Mouse (Mus musculus) MEL (cell line): ENCODE measurements around the gene Tdrd7. TPM values are rescaled to one million over a fixed set of nuclear protein-coding genes. Genes with fewer than 3 reads are reported as not detected.

ENCODE experiments used
- DNase-seq: peaks from one replicate; pipeline ENCODE4 v3.0.0; 2011; ENCODE audit warnings: low read depth, low spot score
- H3K27ac ChIP-seq: 2 replicates; pipeline ENCODE4 v1.5.1; 2012; ENCODE audit warnings: low read depth, mild to moderate bottlenecking, control low read depth, low read length, moderate library complexity; ENCODE audit not compliant: control insufficient read depth
- H3K27me3 ChIP-seq, 2 experiments: fragments of 150-350 bp in 1 of 2; sonication (generic) in 1 of 2; 2 replicates each; pipeline ENCODE4 v1.6.1; 2012; ENCODE audit warnings: low read length in 2 of 2, mild to moderate bottlenecking in 2 of 2, improper control_type of control experiment in 1 of 2, moderate library complexity in 1 of 2; ENCODE audit not compliant: insufficient read depth in 2 of 2, control insufficient read depth in 1 of 2
- H3K36me3 ChIP-seq, 2 experiments: 2 replicates each; pipeline ENCODE4 v1.6.1; 2012 to 2014; ENCODE audit warnings: low read length in 2 of 2, improper control_type of control experiment in 1 of 2, inconsistent platforms in 1 of 2, mild to moderate bottlenecking in 1 of 2; ENCODE audit not compliant: insufficient read depth in 2 of 2, control insufficient read depth in 1 of 2
- H3K4me1 ChIP-seq, 2 experiments: fragments of 150-350 bp in 1 of 2; sonication (generic) in 1 of 2; 2 replicates each; pipeline ENCODE4 v1.6.1; 2012; ENCODE audit warnings: low read length in 2 of 2, improper control_type of control experiment in 1 of 2, mild to moderate bottlenecking in 1 of 2; ENCODE audit not compliant: insufficient read depth in 2 of 2, control insufficient read depth in 1 of 2
- H3K4me3 ChIP-seq, 2 experiments: fragments of 150-350 bp in 1 of 2; sonication (generic) in 1 of 2; 2 replicates each; pipeline ENCODE4 v1.5.1; 2012; ENCODE audit warnings: low read depth in 2 of 2, low read length in 2 of 2, mild to moderate bottlenecking in 2 of 2, moderate library complexity in 2 of 2, control low read depth in 1 of 2, improper control_type of control experiment in 1 of 2; ENCODE audit not compliant: control insufficient read depth in 1 of 2, insufficient read depth in 1 of 2
- H3K79me2 ChIP-seq: 2 replicates; pipeline ENCODE4 v1.6.1; 2012; ENCODE audit warnings: mild to moderate bottlenecking, low read length, moderate library complexity; ENCODE audit not compliant: control insufficient read depth, poor library complexity, insufficient read depth
- H3K9ac ChIP-seq: 2 replicates; pipeline ENCODE4 v1.6.1; 2012; ENCODE audit warnings: low read depth, mild to moderate bottlenecking, control low read depth, low read length, moderate library complexity; ENCODE audit not compliant: control insufficient read depth, poor library complexity, severe bottlenecking
- H3K9me3 ChIP-seq: fragments of 150-350 bp; sonication (generic); replicated peaks from 2 replicates; pipeline ENCODE4 v1.6.1; 2012; ENCODE audit warnings: mild to moderate bottlenecking, low read length, improper control_type of control experiment, moderate library complexity; ENCODE audit not compliant: insufficient read depth
- BHLHE40 ChIP-seq: IDR thresholded peaks from 2 replicates; pipeline ENCODE4 v1.6.1; 2012; ENCODE audit warnings: low read depth, mild to moderate bottlenecking, inconsistent platforms, low read length, improper control_type of control experiment, borderline replicate concordance
- CHD1 ChIP-seq: IDR thresholded peaks from 2 replicates; pipeline ENCODE4 v1.6.1; 2012; ENCODE audit warnings: low read depth, mild to moderate bottlenecking, inconsistent platforms, low read length, improper control_type of control experiment
- CHD2 ChIP-seq: IDR thresholded peaks from 2 replicates; pipeline ENCODE4 v1.6.1; 2011; ENCODE audit warnings: low read length, improper control_type of control experiment
- CTCF ChIP-seq, 3 experiments: IDR thresholded peaks in 2 of 3; conservative IDR thresholded peaks in 1 of 3; 2 replicates each; pipeline ENCODE4 v1.5.1; 2011 to 2012; ENCODE audit warnings: low read length in 3 of 3, low read depth in 2 of 3, mild to moderate bottlenecking in 2 of 3, improper control_type of control experiment in 1 of 3, inconsistent platforms in 1 of 3, mixed read lengths in 1 of 3, moderate library complexity in 1 of 3; ENCODE audit not compliant: control insufficient read depth in 1 of 3, insufficient read depth in 1 of 3, poor library complexity in 1 of 3, severe bottlenecking in 1 of 3
- E2F4 ChIP-seq: IDR thresholded peaks from 2 replicates; pipeline ENCODE4 v1.6.1; 2011; ENCODE audit warnings: low read depth, low read length, improper control_type of control experiment, borderline replicate concordance
- ETS1 ChIP-seq: IDR thresholded peaks from 2 replicates; pipeline ENCODE4 v1.6.1; 2012; ENCODE audit warnings: low read depth, mild to moderate bottlenecking, inconsistent platforms, low read length, improper control_type of control experiment, moderate library complexity
- HCFC1 ChIP-seq: IDR thresholded peaks from 2 replicates; pipeline ENCODE4 v1.6.1; 2012; ENCODE audit warnings: low read depth, mild to moderate bottlenecking, inconsistent platforms, low read length, improper control_type of control experiment, moderate library complexity
- JUND ChIP-seq: IDR thresholded peaks from 2 replicates; pipeline ENCODE4 v1.6.1; 2011; ENCODE audit warnings: low read depth, mild to moderate bottlenecking, improper control_type of control experiment, low read length
- KAT2A ChIP-seq: conservative IDR thresholded peaks from 2 replicates; pipeline ENCODE4 v1.6.1; 2012; ENCODE audit warnings: low read depth, low read length, improper control_type of control experiment, inconsistent platforms
- MAFK ChIP-seq: IDR thresholded peaks from 2 replicates; pipeline ENCODE4 v1.6.1; 2011; ENCODE audit warnings: low read depth, mild to moderate bottlenecking, low read length, improper control_type of control experiment, borderline replicate concordance
- MAX ChIP-seq: IDR thresholded peaks from 2 replicates; pipeline ENCODE4 v1.6.1; 2011; ENCODE audit warnings: low read length, improper control_type of control experiment
- MAZ ChIP-seq: IDR thresholded peaks from 2 replicates; pipeline ENCODE4 v1.6.1; 2012; ENCODE audit warnings: low read depth, mild to moderate bottlenecking, inconsistent platforms, low read length, improper control_type of control experiment
- MXI1 ChIP-seq: IDR thresholded peaks from 2 replicates; pipeline ENCODE4 v1.6.1; 2011; ENCODE audit warnings: mild to moderate bottlenecking, low read depth, low read length, improper control_type of control experiment
- MYB ChIP-seq: IDR thresholded peaks from 2 replicates; pipeline ENCODE4 v1.6.1; 2011; ENCODE audit warnings: mild to moderate bottlenecking, low read depth, low read length, improper control_type of control experiment
- MYC ChIP-seq: IDR thresholded peaks from 2 replicates; pipeline ENCODE4 v1.6.1; 2011; ENCODE audit warnings: low read depth, mild to moderate bottlenecking, low read length, improper control_type of control experiment, moderate library complexity
- NELFE ChIP-seq: IDR thresholded peaks from 2 replicates; pipeline ENCODE4 v1.6.1; 2011; ENCODE audit warnings: low read depth, low read length, improper control_type of control experiment
- NRF1 ChIP-seq: IDR thresholded peaks from 2 replicates; pipeline ENCODE4 v1.6.1; 2014; ENCODE audit warnings: low read depth, mild to moderate bottlenecking, inconsistent platforms, low read length, improper control_type of control experiment, moderate library complexity; ENCODE audit not compliant: poor library complexity, insufficient read depth, severe bottlenecking
- POLR2A ChIP-seq, 2 experiments: IDR thresholded peaks; 2 replicates each; pipeline ENCODE4 v1.6.1; 2011 to 2012; ENCODE audit warnings: low read length in 2 of 2, mild to moderate bottlenecking in 2 of 2, control low read depth in 1 of 2, improper control_type of control experiment in 1 of 2, low read depth in 1 of 2, moderate library complexity in 1 of 2; ENCODE audit not compliant: control insufficient read depth in 1 of 2, insufficient read depth in 1 of 2, poor library complexity in 1 of 2
- POLR2AphosphoS5 ChIP-seq: IDR thresholded peaks from 2 replicates; pipeline ENCODE4 v1.6.1; 2012; ENCODE audit warnings: low read depth, borderline replicate concordance, mild to moderate bottlenecking, inconsistent platforms, low read length, moderate library complexity, mixed read lengths
- RAD21 ChIP-seq: IDR thresholded peaks from 2 replicates; pipeline ENCODE4 v1.6.1; 2011; ENCODE audit warnings: mild to moderate bottlenecking, low read depth, low read length, improper control_type of control experiment
- RCOR1 ChIP-seq: IDR thresholded peaks from 2 replicates; pipeline ENCODE4 v1.6.1; 2012; ENCODE audit warnings: low read depth, mild to moderate bottlenecking, inconsistent platforms, low read length, improper control_type of control experiment
- SIN3A ChIP-seq: IDR thresholded peaks from 2 replicates; pipeline ENCODE4 v1.6.1; 2012; ENCODE audit warnings: low read length, improper control_type of control experiment, inconsistent platforms
- SMC3 ChIP-seq: IDR thresholded peaks from 2 replicates; pipeline ENCODE4 v1.6.1; 2011; ENCODE audit warnings: low read depth, low read length, improper control_type of control experiment
- TAL1 ChIP-seq: IDR thresholded peaks from 2 replicates; pipeline ENCODE4 v1.6.1; 2012; ENCODE audit warnings: mild to moderate bottlenecking, inconsistent platforms, low read length, moderate library complexity, mixed read lengths
- TBP ChIP-seq: IDR thresholded peaks from 2 replicates; pipeline ENCODE4 v1.8.0; 2011; ENCODE audit warnings: low read depth, low read length, improper control_type of control experiment
- TCF12 ChIP-seq: IDR thresholded peaks from 2 replicates; pipeline ENCODE4 v1.6.1; 2014; ENCODE audit warnings: low read depth, mild to moderate bottlenecking, inconsistent platforms, low read length, improper control_type of control experiment, moderate library complexity
- USF1 ChIP-seq: IDR thresholded peaks from 2 replicates; pipeline ENCODE4 v1.6.1; 2014; ENCODE audit warnings: low read depth, mild to moderate bottlenecking, inconsistent platforms, low read length, improper control_type of control experiment, moderate library complexity
- ZC3H11A ChIP-seq: IDR thresholded peaks from 2 replicates; pipeline ENCODE4 v1.6.1; 2012; ENCODE audit warnings: low read depth, mild to moderate bottlenecking, inconsistent platforms, low read length, improper control_type of control experiment
- ZMIZ1 ChIP-seq: IDR thresholded peaks from 2 replicates; pipeline ENCODE4 v1.6.1; 2012; ENCODE audit warnings: low read depth, mild to moderate bottlenecking, inconsistent platforms, low read length, improper control_type of control experiment, moderate library complexity
- ZNF384 ChIP-seq: IDR thresholded peaks from 2 replicates; pipeline ENCODE4 v1.6.1; 2012; ENCODE audit warnings: low read depth, mild to moderate bottlenecking, inconsistent platforms, low read length, improper control_type of control experiment
- polyA plus RNA-seq, 2 experiments: library from polyadenylated mRNA; stranded (reverse) in 1 of 2; unstranded in 1 of 2; fragments of >175 nt in 1 of 2; fragments of >200 nt in 1 of 2; gene quantifications; 2 replicates each; pipeline versions ENCODE4 v1.2.1 to v1.2.4; 2012; ENCODE audit warnings: low replicate concordance in 2 of 2, low read depth in 1 of 2; ENCODE audit not compliant: insufficient read length in 2 of 2, insufficient read depth in 1 of 2, missing spikeins in 1 of 2
- total RNA-seq: library from RNA; depleted of rRNA; stranded (reverse); fragments of 300-350 nt; gene quantifications from 2 replicates; pipeline ENCODE4 v1.2.3, GENCODE M21; 2012

Tdrd7 gene
- total and polyA plus RNA-seq, 3 experiments, result 7.7 to 11.9 TPM; not detected in 1

GRCm38 (mm10) chr4:45951830-45952229, 13.3 kb upstream of the Tdrd7 start:
- H3K4me1 ChIP-seq, result peaks cover 12 to 51% of the 10 kb centered on the region in 2 experiments; a peak in 3 of 4 replicates
- no peaks in the 10 kb centered on the region for H3K27me3 ChIP-seq
- H3K9ac ChIP-seq, result peak overlapping the region; percentile 68
- peak overlapping the region; percentile 86 for H3K27ac ChIP-seq
- peaks cover 0 to 34% of the 10 kb centered on the region in 2 experiments; a peak in 2 of 4 replicates for H3K36me3 ChIP-seq
- peak; percentile 50 for DNase-seq
- H3K9me3 ChIP-seq, result no peaks in the 10 kb centered on the region
- TF ChIP-seq BHLHE40 (peak; percentile 24; the same call in 1 of the 2 replicates), ETS1 (no peak), MXI1 (peak; percentile 35; the same call in 1 of the 2 replicates), MYC (no peak), ZMIZ1 (no peak), NRF1 (peak; percentile 57)
- TF ChIP-seq, all 39 proteins: peak for 3
- H3K4me3 ChIP-seq, result peak overlapping the region; percentile 72 to 78
- H3K79me2 ChIP-seq, result peaks cover 17% of the 10 kb centered on the region

DNA sequence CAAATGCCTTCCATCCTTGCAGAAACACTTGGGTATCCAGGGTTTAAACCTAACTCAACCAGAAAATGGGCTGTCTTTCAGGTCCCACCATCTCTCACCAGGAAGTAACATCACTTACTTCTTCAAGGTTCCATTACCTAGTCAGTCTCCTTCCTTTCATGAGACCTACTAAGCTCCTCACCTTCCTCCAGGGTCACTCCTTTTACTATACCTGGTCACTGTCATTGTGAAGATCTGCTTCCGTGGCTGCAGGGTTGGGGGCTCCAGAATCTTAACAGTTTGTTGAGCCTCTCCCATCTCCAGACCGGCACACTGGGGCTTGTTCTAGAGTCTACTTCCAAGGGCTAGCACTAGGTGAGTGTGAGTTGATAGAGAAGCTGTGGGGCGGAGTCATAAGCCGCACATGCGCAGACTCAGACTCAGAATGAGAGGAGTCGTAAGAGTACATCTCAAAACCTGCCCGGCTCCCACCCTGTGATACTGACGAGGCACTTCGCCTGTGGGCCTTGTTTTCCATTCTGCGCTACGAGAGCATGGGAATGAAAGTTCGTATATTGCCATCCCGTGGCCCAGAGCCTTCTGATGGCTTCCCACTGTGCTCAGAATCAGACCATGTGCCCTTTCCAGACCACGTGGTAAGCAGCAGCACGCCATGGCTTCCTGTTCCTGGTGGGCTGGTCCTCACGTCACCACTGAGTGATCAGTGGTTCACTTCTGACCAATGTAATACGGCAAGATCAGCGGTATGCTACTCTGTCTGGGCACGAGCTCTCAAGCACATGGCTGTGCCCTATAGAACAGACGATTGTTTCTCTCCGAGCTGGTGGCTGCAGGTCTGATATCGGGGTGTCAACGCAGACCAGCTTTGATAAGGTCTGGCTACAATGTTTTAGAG, 11.9 kb upstream of the Tdrd7 start:
- DNase-seq, result peak; percentile 98
- peak overlapping the region; percentile 86 for H3K27ac ChIP-seq
- H3K36me3 ChIP-seq, result peaks cover 0 to 34% of the 10 kb centered on the region in 2 experiments; a peak in 2 of 4 replicates
- H3K4me3 ChIP-seq, result peak overlapping the region; percentile 72 to 78
- H3K27me3 ChIP-seq, result no peaks in the 10 kb centered on the region
- H3K9ac ChIP-seq, result peak overlapping the region; percentile 68
- H3K4me1 ChIP-seq, result peaks cover 12 to 50% of the 10 kb centered on the region in 2 experiments; a peak in 3 of 4 replicates
- H3K79me2 ChIP-seq, result peaks cover 17% of the 10 kb centered on the region
- no peaks in the 10 kb centered on the region for H3K9me3 ChIP-seq
- TF ChIP-seq MAFK (no peak), SMC3 (no peak), USF1 (peak; percentile 93), CTCF (IDR thresholded peaks at IDR 0.05 in 2 of 3, conservative IDR thresholded peaks at IDR 0.05 in 1 of 3; ENCODE audit: control insufficient read depth in 1 of 3, insufficient read depth in 1 of 3, low read depth in 2 of 3, low read length in 3 of 3, poor library complexity in 1 of 3, severe bottlenecking in 1 of 3) (no peak), HCFC1 (peak; percentile 76), ZNF384 (no peak), E2F4 (no peak), MAZ (no peak), CHD2 (no peak), BHLHE40 (no peak), TBP (peak; percentile 81), ZC3H11A (no peak), JUND (no peak), RCOR1 (no peak), TCF12 (peak; percentile 56), SIN3A (peak; percentile 95), CHD1 (no peak), KAT2A (no peak), NELFE (peak; percentile 81), MXI1 (peak; percentile 100), MYB (no peak), POLR2AphosphoS5 (peak; percentile 95; the same call in 1 of the 2 replicates), TAL1 (no peak), POLR2A (IDR thresholded peaks at IDR 0.05; ENCODE audit: control insufficient read depth in 1 of 2, insufficient read depth in 1 of 2, low read depth in 1 of 2, low read length in 2 of 2, poor library complexity in 1 of 2) (peak; percentile 90 to 95), RAD21 (no peak), MAX (peak; percentile 100), ZMIZ1 (peak; percentile 92)
